12 mouse cellular contexts compared by ENCODE assay signal in genomic region chr4:135526039-135526710, GRCm38 (mm10). TPM values are rescaled to one million over a fixed set of nuclear protein-coding genes. Genes with fewer than 3 reads are reported as not detected.
DNase-seq lines count a peak whose midpoint lies in the region; ATAC-seq lines count a peak whose summit lies in the region.
"Had no signal": no experiment of that assay in that cellular context is flagged by ENCODE, and none has a peak within 500 bp of the region (broad histone marks: within the 10 kb centered on the region; RNA-seq: fewer than 3 reads in every experiment).

No protein-coding gene starts in this region.

- peak; percentile 28 for DNase-seq in layer of hippocampus, adult 9-11 months
- no peak for DNase-seq in layer of hippocampus, adult 8-10 months (ENCODE audit: low spot score in 2 of 2)
- peak; percentile 45 for DNase-seq in midbrain, embryonic 10.5 days (ENCODE audit: low spot score)
- DNase-seq in retina, postnatal 1 day, result peak; percentile 91
- no peak for DNase-seq in spleen, adult 12 weeks (ENCODE audit: low spot score)
- no peak for DNase-seq in layer of hippocampus, postnatal 36 days
- no peak for DNase-seq in gastrocnemius, postnatal 4 days (ENCODE audit: low spot score in 2 of 2)
- DNase-seq: adrenal gland, adult 8-10 months; cerebellum, adult 11-12 months; kidney, postnatal 36 days had no signal

- peaks cover 10% of the 10 kb centered on the region; the same call in 1 of the 2 replicates for H3K4me1 ChIP-seq in forebrain, embryonic 16.5 days (replicated peaks; ENCODE audit: control insufficient read depth, insufficient read depth, low read length)
- H3K4me1 ChIP-seq in midbrain, embryonic 10.5 days, result peaks cover 41% of the 10 kb centered on the region
- H3K4me1 ChIP-seq: stomach, embryonic 15.5 days had no signal

- H3K9me3 ChIP-seq in forebrain, embryonic 16.5 days (ENCODE audit: control insufficient read depth, low read length), result no peaks in the 10 kb centered on the region
- peaks cover 11% of the 10 kb centered on the region for H3K9me3 ChIP-seq in midbrain, embryonic 10.5 days (replicated peaks)
- H3K9me3 ChIP-seq: stomach, embryonic 15.5 days had no signal

- H3K27ac ChIP-seq in forebrain, embryonic 16.5 days (ENCODE audit: low read length), result no peak overlapping the region
- H3K27ac ChIP-seq in midbrain, embryonic 10.5 days (replicated peaks), result peak overlapping the region; percentile 70
- H3K27ac ChIP-seq: stomach, embryonic 15.5 days had no signal

- H3K4me3 ChIP-seq in forebrain, embryonic 16.5 days (replicated peaks; ENCODE audit: low read length), result no peak overlapping the region
- peak overlapping the region; percentile 26 for H3K4me3 ChIP-seq in midbrain, embryonic 10.5 days
- H3K4me3 ChIP-seq: stomach, embryonic 15.5 days had no signal

- WGBS in forebrain, embryonic 16.5 days, result 7% methylated on average over 14 of the region's 14 CpGs
- WGBS in midbrain, embryonic 10.5 days, result 7% methylated on average over 14 of the region's 14 CpGs

- H3K36me3 ChIP-seq in forebrain, embryonic 16.5 days (ENCODE audit: control insufficient read depth, insufficient read depth), result no peaks in the 10 kb centered on the region
- H3K36me3 ChIP-seq in midbrain, embryonic 10.5 days, result no peaks in the 10 kb centered on the region
- H3K36me3 ChIP-seq: stomach, embryonic 15.5 days had no signal

- no peak overlapping the region; the same call in 1 of the 2 replicates for H3K9ac ChIP-seq in forebrain, embryonic 16.5 days (replicated peaks; ENCODE audit: low read depth, low read length)
- H3K9ac ChIP-seq: stomach, embryonic 15.5 days had no signal

- H3K4me2 ChIP-seq in forebrain, embryonic 16.5 days (ENCODE audit: low read length), result peak overlapping the region; percentile 38; the same call in 1 of the 2 replicates
- H3K4me2 ChIP-seq: stomach, embryonic 15.5 days had no signal

- peaks cover 3% of the 10 kb centered on the region for H3K27me3 ChIP-seq in forebrain, embryonic 16.5 days (replicated peaks; ENCODE audit: control insufficient read depth, insufficient read depth, low read length)
- peaks cover 84% of the 10 kb centered on the region for H3K27me3 ChIP-seq in midbrain, embryonic 10.5 days (ENCODE audit: low read depth, poor library complexity, severe bottlenecking)
- H3K27me3 ChIP-seq: stomach, embryonic 15.5 days had no signal

- ATAC-seq in forebrain, embryonic 16.5 days, result peak; percentile 74

RNA-seq across cellular contexts. Expression of gene Nipal3, which starts 31.3 kb away (rescaled TPM):
- 10 to 100 TPM; 83.3 to 97.8 (median 90.0) TPM for total RNA-seq in layer of hippocampus, adult 8-10 months (2022)
- polyA plus RNA-seq in forebrain, embryonic 16.5 days (2015; fragmentation: Nextera tagmentation; extraction: Ambion mirVana), result 5.9 and 6.1 TPM in 2 replicates
- 2.1 and 2.3 TPM in 2 replicates for polyA plus RNA-seq in midbrain, embryonic 10.5 days (2016; fragmentation: Nextera tagmentation; extraction: Ambion mirVana)
- 10 to 100 TPM; 78.2 to 85.6 TPM for total RNA-seq in layer of hippocampus, postnatal 36 days (2021)
- total RNA-seq in gastrocnemius, postnatal 4 days (2021), result 1 to 10 TPM; 5.5 to 6.5 TPM

RNA-seq across cellular contexts. Expression of gene Stpg1, which starts 31.6 kb away (rescaled TPM):
- 1 to 10 TPM in 3 of 4 experiments, under 1 TPM in 1; 0.89 to 2.2 (median 1.5) TPM for total RNA-seq in layer of hippocampus, adult 8-10 months (2022)
- polyA plus RNA-seq in forebrain, embryonic 16.5 days (2015; fragmentation: Nextera tagmentation; extraction: Ambion mirVana), result 0.14 TPM in 1 of 2 replicates, not detected in the other
- 0.32 and 0.42 TPM in 2 replicates for polyA plus RNA-seq in midbrain, embryonic 10.5 days (2016; fragmentation: Nextera tagmentation; extraction: Ambion mirVana)
- 1 to 10 TPM; 1.1 to 1.8 TPM for total RNA-seq in layer of hippocampus, postnatal 36 days (2021)
- total RNA-seq in gastrocnemius, postnatal 4 days (2021), result not detected

RNA-seq across cellular contexts. Expression of gene Grhl3, which starts 47.3 kb away (rescaled TPM):
- 1 to 10 TPM in 3 of 4 experiments, under 1 TPM in 1; 0.52 to 1.3 (median 1.2) TPM for total RNA-seq in layer of hippocampus, adult 8-10 months (2022)
- polyA plus RNA-seq in forebrain, embryonic 16.5 days (2015; fragmentation: Nextera tagmentation; extraction: Ambion mirVana), result 0.39 and 0.60 TPM in 2 replicates
- polyA plus RNA-seq in midbrain, embryonic 10.5 days (2016; fragmentation: Nextera tagmentation; extraction: Ambion mirVana), result 1.3 and 2.5 TPM in 2 replicates
- total RNA-seq in layer of hippocampus, postnatal 36 days (2021), result under 1 TPM; 0.66 to 0.70 TPM
- total RNA-seq in gastrocnemius, postnatal 4 days (2021), result under 1 TPM; 0.10 to 0.18 TPM

Comparison
In these comparisons a context has a peak if more than half of its experiments do, and no peak if none do; other contexts are left out.
1. DNase-seq: peak in layer of hippocampus, adult 9-11 months (single experiment), midbrain, embryonic 10.5 days (single experiment) and retina, postnatal 1 day (single experiment); none in layer of hippocampus, adult 8-10 months (0 of 2), spleen, adult 12 weeks (single experiment), layer of hippocampus, postnatal 36 days (0 of 2) and gastrocnemius, postnatal 4 days (0 of 2).
2. RNA of gene Nipal3, which starts 31.3 kb away (total RNA-seq): 83.3 to 97.8 TPM in layer of hippocampus, adult 8-10 months and 78.2 to 85.6 TPM in layer of hippocampus, postnatal 36 days; 5.5 to 6.5 TPM in gastrocnemius, postnatal 4 days; every median in the first group is over 10 times any median in the second.